Mouse (Mus musculus): Measurements from ENCODE around the gene D630003M21Rik. TPM values are rescaled to one million over a fixed set of nuclear protein-coding genes. Genes with fewer than 3 reads are reported as not detected.

D630003M21Rik gene
- polyA plus RNA-seq (2012; fragmentation: generic; extraction: Trizol), result 0.25 TPM

DNA sequence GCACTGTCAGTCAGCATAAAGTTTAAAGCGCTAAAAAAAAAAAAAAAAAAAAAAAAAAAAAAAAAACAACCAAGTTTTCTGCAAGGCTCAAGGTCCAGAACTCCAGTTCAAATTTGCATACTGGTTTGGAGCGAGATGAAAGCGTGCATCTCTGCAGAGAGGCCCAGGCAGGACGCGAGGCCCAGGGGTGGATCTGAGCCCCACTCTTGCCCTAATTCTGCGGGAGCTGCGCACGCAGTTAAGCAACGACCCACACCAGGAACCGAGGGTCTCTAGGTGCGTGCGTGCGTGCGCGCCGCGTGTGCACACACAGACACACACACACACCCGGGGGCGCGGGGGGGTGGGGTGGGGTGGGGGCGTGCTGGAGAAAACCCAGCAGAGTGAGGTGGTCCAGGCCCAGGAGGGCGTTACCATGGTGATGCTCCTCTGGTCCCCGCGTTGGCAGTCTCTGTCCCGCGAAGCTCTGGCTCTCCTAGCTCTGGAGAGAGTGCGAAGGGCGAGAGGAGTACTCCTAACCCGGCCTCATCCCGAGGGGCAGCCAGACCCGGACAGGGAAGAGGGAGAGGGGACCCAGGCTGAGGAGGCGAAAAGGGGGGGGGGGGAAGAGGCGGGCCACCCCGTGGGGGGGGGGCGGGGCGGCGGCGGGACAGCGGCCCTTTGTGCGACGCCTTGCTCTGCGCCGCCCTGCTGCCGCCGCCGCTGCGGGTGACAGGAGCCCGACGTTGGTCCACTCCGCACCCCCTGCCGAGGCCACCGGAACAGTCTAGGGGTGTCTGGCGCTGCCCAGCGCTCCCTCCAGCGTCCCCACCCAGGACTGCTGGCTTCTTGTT lies at the start of gene D630003M21Rik:
D630003M21Rik (minus strand) TSS at position 553 of the 833 bp plus-strand sequence.
- Histone ChIP-seq H3K36me3 (ENCODE audit: control insufficient read depth, insufficient read depth) (no peaks in the 10 kb centered on the region), H3K4me3 (no peak within 1 kb of the TSS), H3ac (ENCODE audit: control insufficient read depth, insufficient read length) (no peak within 1 kb of the TSS), H3K79me2 (ENCODE audit: control insufficient read depth, insufficient read depth) (no peaks in the 10 kb centered on the region), H3K4me2 (ENCODE audit: low read depth) (peak within 1 kb of the TSS; percentile 64), H3K27me3 (ENCODE audit: control insufficient read depth, insufficient read depth, insufficient read length) (no peaks in the 10 kb centered on the region)
- TF ChIP-seq TCF12 (IDR thresholded peaks at IDR 0.05; ENCODE audit: insufficient read depth, poor library complexity, severe bottlenecking), result no peak
- TF ChIP-seq MYOG (IDR thresholded peaks at IDR 0.05; ENCODE audit: control insufficient read depth in 1 of 3, insufficient read depth in 1 of 3, insufficient read length in 2 of 3, low read depth in 2 of 3), result no peak
- TF ChIP-seq REST (IDR thresholded peaks at IDR 0.05; ENCODE audit: insufficient read depth, insufficient read length), result no peak
- TF ChIP-seq TCF3 (IDR thresholded peaks at IDR 0.05; ENCODE audit: insufficient read length, low read depth), result no peak
- TF ChIP-seq MYOD1 (IDR thresholded peaks at IDR 0.05; ENCODE audit: control insufficient read depth in 1 of 3, insufficient read length in 2 of 3, low read depth in 2 of 3), result no peak
- TF ChIP-seq USF1 (IDR thresholded peaks at IDR 0.05; ENCODE audit: low read depth), result no peak
- no peak for TF ChIP-seq CEBPB (IDR thresholded peaks at IDR 0.05; ENCODE audit: insufficient read depth, poor library complexity, severe bottlenecking)
- no peak for TF ChIP-seq MAX (IDR thresholded peaks at IDR 0.05; ENCODE audit: low read depth)
- TF ChIP-seq POLR2AphosphoS2 (IDR thresholded peaks at IDR 0.05; ENCODE audit: insufficient read length, low read depth), result no peak
- TF ChIP-seq SRF (IDR thresholded peaks at IDR 0.05; ENCODE audit: control insufficient read depth, insufficient read length, low read depth), result no peak
- TF ChIP-seq POLR2A (IDR thresholded peaks at IDR 0.05; ENCODE audit: insufficient read length, low read depth), result no peak
- no peak for TF ChIP-seq E2F4 (IDR thresholded peaks at IDR 0.05; ENCODE audit: insufficient read depth)

DNA sequence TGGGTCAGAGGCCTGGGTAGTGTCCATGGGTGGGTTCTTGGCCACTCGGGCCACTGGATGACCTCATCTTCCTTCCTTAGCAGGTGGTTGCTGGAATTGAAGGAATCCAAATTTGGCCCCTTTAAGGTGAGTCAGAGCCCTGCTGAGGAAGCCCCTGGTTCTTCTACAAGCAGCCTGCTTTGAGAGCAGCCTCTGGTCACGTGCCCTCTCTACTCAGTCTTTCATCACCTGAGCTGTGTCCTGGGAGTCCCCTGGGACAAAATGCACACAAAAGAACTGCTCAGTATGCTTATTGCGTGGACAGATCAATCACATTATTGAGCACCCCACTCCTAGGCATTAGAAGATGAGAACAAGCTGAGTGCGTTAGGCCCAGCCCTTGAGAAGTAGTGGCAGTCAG lies 47.9 kb upstream of the D630003M21Rik start:
- H3K36me3 ChIP-seq (ENCODE audit: control insufficient read depth, insufficient read depth), result no peaks in the 10 kb centered on the region
- TF ChIP-seq MYOG (IDR thresholded peaks at IDR 0.05; ENCODE audit: control insufficient read depth in 1 of 3, insufficient read depth in 1 of 3, insufficient read length in 2 of 3, low read depth in 2 of 3) (peak in 1 of 3 experiments; percentile 1), MAX (IDR thresholded peaks at IDR 0.05; ENCODE audit: low read depth) (no peak), USF1 (IDR thresholded peaks at IDR 0.05; ENCODE audit: low read depth) (peak; percentile 4), POLR2AphosphoS2 (IDR thresholded peaks at IDR 0.05; ENCODE audit: insufficient read length, low read depth) (no peak), POLR2A (IDR thresholded peaks at IDR 0.05; ENCODE audit: insufficient read length, low read depth) (no peak)
- no peak overlapping the region for H3ac ChIP-seq (ENCODE audit: control insufficient read depth, insufficient read length)
- H3K4me2 ChIP-seq (ENCODE audit: low read depth), result no peak overlapping the region
- H3K79me2 ChIP-seq (ENCODE audit: control insufficient read depth, insufficient read depth), result no peaks in the 10 kb centered on the region
- peaks cover 2% of the 10 kb centered on the region for H3K27me3 ChIP-seq (ENCODE audit: control insufficient read depth, insufficient read depth, insufficient read length)
- no peak overlapping the region for H3K4me3 ChIP-seq

DNA sequence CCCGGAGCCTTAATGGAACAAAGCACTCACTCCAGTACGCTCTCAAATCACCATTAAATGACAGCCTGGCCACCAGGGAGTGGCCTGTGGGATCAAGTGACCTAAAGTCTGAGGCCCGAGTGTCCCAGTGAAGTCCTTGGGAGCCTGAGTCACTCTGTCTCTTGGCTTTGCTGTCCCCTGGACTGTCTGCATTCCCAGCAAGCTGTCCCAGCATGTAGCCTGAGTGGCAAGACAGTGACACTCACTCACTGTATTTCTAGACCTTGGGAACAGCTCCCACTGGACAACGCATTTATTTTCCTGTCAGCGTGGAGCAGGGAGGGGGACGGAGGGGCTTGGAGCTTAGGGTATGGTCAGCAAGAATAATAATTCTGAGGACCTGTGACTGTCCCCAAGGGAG lies 47.4 kb upstream of the D630003M21Rik start:
- H3K27me3 ChIP-seq (ENCODE audit: control insufficient read depth, insufficient read depth, insufficient read length), result peaks cover 7% of the 10 kb centered on the region
- H3K36me3 ChIP-seq (ENCODE audit: control insufficient read depth, insufficient read depth), result no peaks in the 10 kb centered on the region
- H3K4me3 ChIP-seq, result no peak overlapping the region
- TF ChIP-seq MYOG (IDR thresholded peaks at IDR 0.05; ENCODE audit: control insufficient read depth in 1 of 3, insufficient read depth in 1 of 3, insufficient read length in 2 of 3, low read depth in 2 of 3) (peak in 1 of 3 experiments; percentile 1), REST (IDR thresholded peaks at IDR 0.05; ENCODE audit: insufficient read depth, insufficient read length) (no peak)
- no peak overlapping the region for H3ac ChIP-seq (ENCODE audit: control insufficient read depth, insufficient read length)
- no peak overlapping the region for H3K4me2 ChIP-seq (ENCODE audit: low read depth)
- no peaks in the 10 kb centered on the region for H3K79me2 ChIP-seq (ENCODE audit: control insufficient read depth, insufficient read depth)

DNA sequence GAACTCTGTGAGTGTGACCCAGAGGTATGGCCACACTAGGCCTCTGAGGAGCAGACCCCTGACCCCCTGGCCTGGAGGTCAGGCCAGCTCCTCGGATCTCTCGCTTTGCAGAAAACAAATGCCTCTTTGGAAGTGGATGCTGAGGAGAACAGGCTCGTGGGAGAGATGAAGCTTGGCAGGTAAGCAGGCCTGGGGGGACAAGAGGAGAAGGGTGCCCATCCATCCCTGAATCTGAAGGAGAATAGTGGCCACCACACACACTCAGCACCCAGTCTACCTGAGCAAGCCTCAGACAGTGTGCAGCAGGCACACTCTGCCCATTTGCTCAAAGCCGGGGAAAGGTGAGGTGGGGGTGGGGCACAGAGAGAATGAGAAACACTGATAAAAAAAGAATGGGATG lies 46.8 kb upstream of the D630003M21Rik start:
- no peaks in the 10 kb centered on the region for H3K79me2 ChIP-seq (ENCODE audit: control insufficient read depth, insufficient read depth)
- H3K36me3 ChIP-seq (ENCODE audit: control insufficient read depth, insufficient read depth), result no peaks in the 10 kb centered on the region
- H3ac ChIP-seq (ENCODE audit: control insufficient read depth, insufficient read length), result no peak overlapping the region
- TF ChIP-seq MAX (IDR thresholded peaks at IDR 0.05; ENCODE audit: low read depth) (no peak), CEBPB (IDR thresholded peaks at IDR 0.05; ENCODE audit: insufficient read depth, poor library complexity, severe bottlenecking) (no peak), POLR2AphosphoS2 (IDR thresholded peaks at IDR 0.05; ENCODE audit: insufficient read length, low read depth) (no peak), MYOG (IDR thresholded peaks at IDR 0.05; ENCODE audit: control insufficient read depth in 1 of 3, insufficient read depth in 1 of 3, insufficient read length in 2 of 3, low read depth in 2 of 3) (no peak), TCF12 (IDR thresholded peaks at IDR 0.05; ENCODE audit: insufficient read depth, poor library complexity, severe bottlenecking) (no peak), MYOD1 (IDR thresholded peaks at IDR 0.05; ENCODE audit: control insufficient read depth in 1 of 3, insufficient read length in 2 of 3, low read depth in 2 of 3) (no peak), USF1 (IDR thresholded peaks at IDR 0.05; ENCODE audit: low read depth) (no peak), TCF3 (IDR thresholded peaks at IDR 0.05; ENCODE audit: insufficient read length, low read depth) (no peak), REST (IDR thresholded peaks at IDR 0.05; ENCODE audit: insufficient read depth, insufficient read length) (no peak), E2F4 (IDR thresholded peaks at IDR 0.05; ENCODE audit: insufficient read depth) (no peak), SRF (IDR thresholded peaks at IDR 0.05; ENCODE audit: control insufficient read depth, insufficient read length, low read depth) (no peak), POLR2A (IDR thresholded peaks at IDR 0.05; ENCODE audit: insufficient read length, low read depth) (no peak)
- no peak overlapping the region for H3K4me2 ChIP-seq (ENCODE audit: low read depth)
- H3K27me3 ChIP-seq (ENCODE audit: control insufficient read depth, insufficient read depth, insufficient read length), result peaks cover 10% of the 10 kb centered on the region
- H3K4me3 ChIP-seq, result no peak overlapping the region

DNA sequence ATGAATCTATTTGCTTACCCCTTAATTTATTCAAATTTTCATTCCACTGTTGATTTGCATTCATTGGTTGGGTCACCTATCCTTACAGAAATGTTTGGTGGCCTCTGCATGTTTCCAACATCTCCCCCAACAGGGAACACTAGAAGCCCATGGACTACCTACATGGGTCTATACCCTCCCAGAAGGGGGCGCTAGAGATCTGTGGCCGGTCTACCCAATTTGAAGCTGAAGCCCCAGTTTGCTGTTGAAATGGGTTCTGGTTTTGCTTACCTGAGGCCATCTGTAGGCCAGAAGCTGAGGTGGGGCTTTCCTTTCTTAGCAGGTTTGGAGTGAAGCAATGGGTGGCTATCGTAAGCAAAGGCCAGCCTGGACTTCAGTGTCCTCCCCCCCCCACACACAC lies 46.3 kb upstream of the D630003M21Rik start:
- H3K4me3 ChIP-seq, result no peak overlapping the region
- H3ac ChIP-seq (ENCODE audit: control insufficient read depth, insufficient read length), result no peak overlapping the region
- peaks cover 13% of the 10 kb centered on the region for H3K27me3 ChIP-seq (ENCODE audit: control insufficient read depth, insufficient read depth, insufficient read length)
- TF ChIP-seq POLR2AphosphoS2 (IDR thresholded peaks at IDR 0.05; ENCODE audit: insufficient read length, low read depth) (no peak), MYOG (IDR thresholded peaks at IDR 0.05; ENCODE audit: control insufficient read depth in 1 of 3, insufficient read depth in 1 of 3, insufficient read length in 2 of 3, low read depth in 2 of 3) (no peak), MAX (IDR thresholded peaks at IDR 0.05; ENCODE audit: low read depth) (no peak)
- H3K79me2 ChIP-seq (ENCODE audit: control insufficient read depth, insufficient read depth), result no peaks in the 10 kb centered on the region
- no peaks in the 10 kb centered on the region for H3K36me3 ChIP-seq (ENCODE audit: control insufficient read depth, insufficient read depth)
- no peak overlapping the region for H3K4me2 ChIP-seq (ENCODE audit: low read depth)

All from myocyte (in vitro differentiated cells).